Mouse (Mus musculus): ENCODE data around the gene Aspscr1. TPM values are rescaled to one million over a fixed set of nuclear protein-coding genes. Genes with fewer than 3 reads are reported as not detected.

The Aspscr1 gene
- polyA plus RNA-seq, 1 experiment, result 65.9 TPM

DNA sequence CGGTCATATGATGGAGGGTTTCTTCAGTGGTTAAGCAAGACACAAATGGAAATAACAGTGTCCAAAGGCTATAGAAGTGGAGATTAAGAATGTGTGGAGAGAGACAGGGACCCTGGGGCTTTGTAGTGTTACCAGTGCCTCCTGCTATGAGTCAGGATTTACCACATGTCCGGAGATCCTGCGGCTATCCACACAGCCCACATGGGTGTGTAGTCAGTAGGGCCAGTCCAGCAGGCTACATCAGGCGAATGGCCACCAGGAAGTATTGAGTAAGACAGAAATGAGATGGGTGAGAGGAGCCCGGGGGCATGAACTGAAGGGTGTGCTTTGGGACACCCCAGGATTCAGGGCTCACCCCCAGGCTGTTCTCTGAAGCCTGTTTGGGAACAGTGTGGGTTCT is 9.9 kb downstream of the Aspscr1 start:
- H3K4me3 ChIP-seq, result no peak overlapping the region
- TF ChIP-seq MAX (IDR thresholded peaks at IDR 0.05; ENCODE audit: low read depth) (no peak), E2F4 (IDR thresholded peaks at IDR 0.05; ENCODE audit: insufficient read depth) (no peak), POLR2AphosphoS2 (IDR thresholded peaks at IDR 0.05; ENCODE audit: insufficient read length, low read depth) (no peak), USF1 (IDR thresholded peaks at IDR 0.05; ENCODE audit: low read depth) (peak; percentile 23), CEBPB (IDR thresholded peaks at IDR 0.05; ENCODE audit: insufficient read depth, poor library complexity, severe bottlenecking) (peak; percentile 66), MYOG (IDR thresholded peaks at IDR 0.05; ENCODE audit: control insufficient read depth in 1 of 3, insufficient read depth in 1 of 3, insufficient read length in 2 of 3, low read depth in 2 of 3) (peak in 1 of 3 experiments; percentile 56), REST (IDR thresholded peaks at IDR 0.05; ENCODE audit: insufficient read depth, insufficient read length) (no peak), SRF (IDR thresholded peaks at IDR 0.05; ENCODE audit: control insufficient read depth, insufficient read length, low read depth) (no peak), TCF12 (IDR thresholded peaks at IDR 0.05; ENCODE audit: insufficient read depth, poor library complexity, severe bottlenecking) (no peak), MYOD1 (IDR thresholded peaks at IDR 0.05; ENCODE audit: control insufficient read depth in 1 of 3, insufficient read length in 2 of 3, low read depth in 2 of 3) (peak in 1 of 3 experiments; percentile 56), POLR2A (IDR thresholded peaks at IDR 0.05; ENCODE audit: insufficient read length, low read depth) (no peak), TCF3 (IDR thresholded peaks at IDR 0.05; ENCODE audit: insufficient read length, low read depth) (no peak)
- peaks cover 7% of the 10 kb centered on the region for H3K36me3 ChIP-seq (ENCODE audit: control insufficient read depth, insufficient read depth)
- no peaks in the 10 kb centered on the region for H3K79me2 ChIP-seq (ENCODE audit: control insufficient read depth, insufficient read depth)
- H3K27me3 ChIP-seq (ENCODE audit: control insufficient read depth, insufficient read depth, insufficient read length), result no peaks in the 10 kb centered on the region
- H3K4me2 ChIP-seq (ENCODE audit: low read depth), result peak overlapping the region; percentile 56
- no peak overlapping the region for H3ac ChIP-seq (ENCODE audit: control insufficient read depth, insufficient read length)

GRCm38 (mm10) chr11:120683536-120683935 is 10.8 kb downstream of the Aspscr1 start:
- peaks cover 14% of the 10 kb centered on the region for H3K36me3 ChIP-seq (ENCODE audit: control insufficient read depth, insufficient read depth)
- H3ac ChIP-seq (ENCODE audit: control insufficient read depth, insufficient read length), result no peak overlapping the region

GRCm38 (mm10) chr11:120684086-120684485 is 11.3 kb downstream of the Aspscr1 start:
- TF ChIP-seq POLR2A (IDR thresholded peaks at IDR 0.05; ENCODE audit: insufficient read length, low read depth) (no peak), E2F4 (IDR thresholded peaks at IDR 0.05; ENCODE audit: insufficient read depth) (no peak), TCF12 (IDR thresholded peaks at IDR 0.05; ENCODE audit: insufficient read depth, poor library complexity, severe bottlenecking) (no peak), TCF3 (IDR thresholded peaks at IDR 0.05; ENCODE audit: insufficient read length, low read depth) (no peak)
- H3K79me2 ChIP-seq (ENCODE audit: control insufficient read depth, insufficient read depth), result no peaks in the 10 kb centered on the region

More at GRCm38 (mm10) chr11:120683536-120683935, 10.8 kb downstream of the Aspscr1 start:
- Histone ChIP-seq H3K4me2 (ENCODE audit: low read depth) (peak overlapping the region; percentile 56), H3K79me2 (ENCODE audit: control insufficient read depth, insufficient read depth) (no peaks in the 10 kb centered on the region), H3K4me3 (no peak overlapping the region), H3K27me3 (ENCODE audit: control insufficient read depth, insufficient read depth, insufficient read length) (no peaks in the 10 kb centered on the region)
- TF ChIP-seq POLR2A (IDR thresholded peaks at IDR 0.05; ENCODE audit: insufficient read length, low read depth) (no peak), MYOG (IDR thresholded peaks at IDR 0.05; ENCODE audit: control insufficient read depth in 1 of 3, insufficient read depth in 1 of 3, insufficient read length in 2 of 3, low read depth in 2 of 3) (no peak), SRF (IDR thresholded peaks at IDR 0.05; ENCODE audit: control insufficient read depth, insufficient read length, low read depth) (no peak), E2F4 (IDR thresholded peaks at IDR 0.05; ENCODE audit: insufficient read depth) (no peak), MYOD1 (IDR thresholded peaks at IDR 0.05; ENCODE audit: control insufficient read depth in 1 of 3, insufficient read length in 2 of 3, low read depth in 2 of 3) (peak in 1 of 3 experiments; percentile 30), POLR2AphosphoS2 (IDR thresholded peaks at IDR 0.05; ENCODE audit: insufficient read length, low read depth) (no peak)

DNA sequence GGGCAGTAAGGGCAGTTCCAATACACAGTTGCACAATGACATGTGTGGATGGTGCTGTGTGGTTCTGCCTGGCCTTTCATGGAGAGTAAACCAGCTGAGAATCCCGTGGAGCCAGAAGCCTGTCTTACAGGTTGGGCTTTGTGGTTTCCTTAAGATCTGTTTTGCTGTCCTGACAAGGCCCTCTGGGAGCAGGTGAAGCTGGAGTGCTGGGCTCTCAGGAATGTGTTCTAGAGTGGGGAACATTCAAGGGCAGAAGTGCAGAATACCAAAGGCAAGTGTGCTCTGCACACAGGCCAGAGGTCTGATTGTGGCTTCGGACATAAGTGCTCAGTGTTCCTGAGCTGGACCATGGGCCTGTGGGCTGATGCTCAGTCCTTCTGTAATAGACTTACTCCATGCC is 11.9 kb downstream of the Aspscr1 start:
- Histone ChIP-seq H3K79me2 (ENCODE audit: control insufficient read depth, insufficient read depth) (no peaks in the 10 kb centered on the region), H3K36me3 (ENCODE audit: control insufficient read depth, insufficient read depth) (peaks cover 15% of the 10 kb centered on the region), H3K27me3 (ENCODE audit: control insufficient read depth, insufficient read depth, insufficient read length) (no peaks in the 10 kb centered on the region), H3K4me2 (ENCODE audit: low read depth) (no peak overlapping the region), H3K4me3 (no peak overlapping the region), H3ac (ENCODE audit: control insufficient read depth, insufficient read length) (no peak overlapping the region)
- TF ChIP-seq REST (IDR thresholded peaks at IDR 0.05; ENCODE audit: insufficient read depth, insufficient read length) (no peak), TCF3 (IDR thresholded peaks at IDR 0.05; ENCODE audit: insufficient read length, low read depth) (no peak), MYOG (IDR thresholded peaks at IDR 0.05; ENCODE audit: control insufficient read depth in 1 of 3, insufficient read depth in 1 of 3, insufficient read length in 2 of 3, low read depth in 2 of 3) (peak in 2 of 3 experiments; percentile 43 to 66)

More at GRCm38 (mm10) chr11:120684086-120684485, 11.3 kb downstream of the Aspscr1 start:
- peaks cover 15% of the 10 kb centered on the region for H3K36me3 ChIP-seq (ENCODE audit: control insufficient read depth, insufficient read depth)
- no peak overlapping the region for H3K4me2 ChIP-seq (ENCODE audit: low read depth)
- H3K27me3 ChIP-seq (ENCODE audit: control insufficient read depth, insufficient read depth, insufficient read length), result no peaks in the 10 kb centered on the region
- H3ac ChIP-seq (ENCODE audit: control insufficient read depth, insufficient read length), result no peak overlapping the region
- H3K4me3 ChIP-seq, result no peak overlapping the region

DNA sequence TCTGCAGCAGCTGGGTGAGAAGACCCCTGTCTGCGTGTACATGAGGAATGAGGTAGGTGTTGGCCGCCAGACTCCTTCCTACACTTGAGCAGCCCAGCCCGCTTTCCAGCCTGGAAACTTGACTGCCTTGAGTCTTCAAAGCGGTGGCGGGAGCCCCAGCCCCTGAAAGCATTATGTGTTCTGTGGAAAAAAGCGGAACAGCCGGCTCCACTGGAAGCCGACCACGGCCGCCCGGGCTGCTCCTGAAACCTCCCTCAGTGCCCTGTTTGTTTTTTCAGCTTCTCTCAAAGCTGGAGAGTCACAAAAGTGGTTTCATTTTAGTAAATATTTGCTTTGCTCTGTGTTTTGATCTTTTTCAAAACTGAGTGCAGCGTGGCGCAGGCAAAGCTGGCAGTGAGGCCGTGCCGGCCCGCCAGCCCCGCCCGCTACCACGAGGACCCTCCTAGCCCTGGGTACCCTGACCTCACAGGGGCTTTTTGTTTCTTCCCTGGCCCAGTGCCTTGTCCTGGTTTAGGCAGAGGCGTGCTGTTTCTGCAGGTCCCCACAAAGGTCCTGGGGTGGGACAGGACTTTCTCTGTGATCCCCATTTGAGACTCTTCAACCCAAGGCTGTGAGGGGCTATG is 14.0 kb downstream of the Aspscr1 start:
- H3K27me3 ChIP-seq (ENCODE audit: control insufficient read depth, insufficient read depth, insufficient read length), result no peaks in the 10 kb centered on the region
- H3K79me2 ChIP-seq (ENCODE audit: control insufficient read depth, insufficient read depth), result no peaks in the 10 kb centered on the region
- TF ChIP-seq TCF3 (IDR thresholded peaks at IDR 0.05; ENCODE audit: insufficient read length, low read depth), result no peak
- TF ChIP-seq POLR2A (IDR thresholded peaks at IDR 0.05; ENCODE audit: insufficient read length, low read depth), result no peak
- no peak for TF ChIP-seq REST (IDR thresholded peaks at IDR 0.05; ENCODE audit: insufficient read depth, insufficient read length)
- TF ChIP-seq MAX (IDR thresholded peaks at IDR 0.05; ENCODE audit: low read depth), result no peak
- no peak for TF ChIP-seq SRF (IDR thresholded peaks at IDR 0.05; ENCODE audit: control insufficient read depth, insufficient read length, low read depth)
- TF ChIP-seq MYOG (IDR thresholded peaks at IDR 0.05; ENCODE audit: control insufficient read depth in 1 of 3, insufficient read depth in 1 of 3, insufficient read length in 2 of 3, low read depth in 2 of 3), result no peak
- TF ChIP-seq POLR2AphosphoS2 (IDR thresholded peaks at IDR 0.05; ENCODE audit: insufficient read length, low read depth), result no peak
- TF ChIP-seq CEBPB (IDR thresholded peaks at IDR 0.05; ENCODE audit: insufficient read depth, poor library complexity, severe bottlenecking), result no peak
- no peak for TF ChIP-seq MYOD1 (IDR thresholded peaks at IDR 0.05; ENCODE audit: control insufficient read depth in 1 of 3, insufficient read length in 2 of 3, low read depth in 2 of 3)
- TF ChIP-seq USF1 (IDR thresholded peaks at IDR 0.05; ENCODE audit: low read depth), result no peak
- TF ChIP-seq TCF12 (IDR thresholded peaks at IDR 0.05; ENCODE audit: insufficient read depth, poor library complexity, severe bottlenecking), result no peak
- TF ChIP-seq E2F4 (IDR thresholded peaks at IDR 0.05; ENCODE audit: insufficient read depth), result no peak
- no peak overlapping the region for H3K4me3 ChIP-seq
- peaks cover 18% of the 10 kb centered on the region for H3K36me3 ChIP-seq (ENCODE audit: control insufficient read depth, insufficient read depth)
- H3K4me2 ChIP-seq (ENCODE audit: low read depth), result no peak overlapping the region
- H3ac ChIP-seq (ENCODE audit: control insufficient read depth, insufficient read length), result no peak overlapping the region

All from myocyte (in vitro differentiated cells).